Mouse (Mus musculus) E14TG2a.4 (cell line): ENCODE measurements around the gene Spopl.
A peak's percentile ranks its signal among the peaks of the same experiment; 100 is the strongest.
"Not testable (repeated sequence)": the region's sequence is repeated elsewhere in the genome, so short reads cannot be mapped to it uniquely, and the experiment has no call there.

ENCODE experiments used
- H3K27me3 ChIP-seq: 2 replicates; pipeline ENCODE4 v1.6.1; 2014; ENCODE audit warnings: low read length, control low read depth; ENCODE audit not compliant: insufficient read depth
- H3K36me3 ChIP-seq: 2 replicates; pipeline ENCODE4 v1.6.1; 2014; ENCODE audit warnings: low read length, control low read depth; ENCODE audit not compliant: insufficient read depth
- H3K4me1 ChIP-seq: replicated peaks from 2 replicates; pipeline ENCODE4 v1.6.1; 2014; ENCODE audit warnings: low read depth, low read length, control low read depth
- H3K4me3 ChIP-seq: replicated peaks from 2 replicates; pipeline ENCODE4 v1.5.1; 2014; ENCODE audit warnings: mild to moderate bottlenecking, low read length
- H3K9me3 ChIP-seq: 2 replicates; pipeline ENCODE4 v1.6.1; 2014; ENCODE audit warnings: low read length, control low read depth
- CTCF ChIP-seq: conservative IDR thresholded peaks from 2 replicates; pipeline ENCODE4 v1.5.1; 2014; ENCODE audit warnings: low read length
- NANOG ChIP-seq: IDR thresholded peaks from 2 replicates; pipeline ENCODE4 v1.6.1; 2014; ENCODE audit warnings: borderline replicate concordance, low read length, mixed read lengths
- POU5F1 ChIP-seq: IDR thresholded peaks from 2 replicates; pipeline ENCODE4 v1.6.1; 2014; ENCODE audit warnings: low read length, borderline replicate concordance

Spopl gene

DNA sequence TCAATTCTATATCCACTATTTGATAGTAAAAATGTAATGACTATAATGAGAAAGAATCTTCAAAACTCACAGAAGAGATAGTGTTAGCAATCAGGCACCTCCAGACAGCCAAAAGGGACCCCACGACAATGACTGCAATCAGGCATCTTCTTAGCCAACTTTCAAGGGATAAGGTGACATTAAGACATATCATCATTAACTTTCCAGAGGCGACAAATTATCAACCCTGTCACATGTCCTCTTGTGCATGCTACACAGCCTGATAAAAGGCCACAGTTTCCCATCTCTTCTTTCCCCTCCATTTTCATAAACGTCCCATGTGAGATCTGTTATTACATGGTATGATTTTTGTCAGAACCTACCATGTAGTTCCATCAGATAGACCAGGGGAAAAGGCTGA lies 9.0 kb downstream of the Spopl start:
- Histone ChIP-seq H3K36me3 (no peaks in the 10 kb centered on the region), H3K4me3 (no peak overlapping the region), H3K27me3 (no peaks in the 10 kb centered on the region), H3K9me3 (no peaks in the 10 kb centered on the region), H3K4me1 (no peaks in the 10 kb centered on the region; the same call in 1 of the 2 replicates)
- TF ChIP-seq NANOG: no peak
- no peak for TF ChIP-seq CTCF
- TF ChIP-seq POU5F1: no peak

DNA sequence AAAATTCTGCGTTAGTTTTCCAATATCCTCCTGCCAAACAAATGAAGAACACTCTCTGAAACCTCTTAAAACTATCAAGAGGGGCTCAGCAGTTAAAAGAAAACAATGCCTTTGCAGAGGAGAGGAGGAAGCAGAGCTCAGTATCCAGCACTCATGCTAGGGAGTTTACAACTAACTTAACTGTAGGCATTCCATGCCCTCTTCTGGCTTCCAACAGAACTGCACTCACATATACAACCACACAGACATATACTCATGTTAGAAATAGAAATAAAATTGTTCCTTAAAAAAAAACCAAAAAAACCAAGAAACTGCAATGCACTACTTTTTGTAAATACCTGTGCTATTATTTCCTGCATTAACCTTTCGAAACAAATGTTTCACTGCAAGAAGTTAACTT lies 12.7 kb downstream of the Spopl start:
- Histone ChIP-seq H3K36me3 (no peaks in the 10 kb centered on the region), H3K4me1 (no peaks in the 10 kb centered on the region), H3K27me3 (no peaks in the 10 kb centered on the region), H3K4me3 (no peak overlapping the region), H3K9me3 (no peaks in the 10 kb centered on the region)
- TF ChIP-seq POU5F1: no peak
- TF ChIP-seq CTCF: peak; percentile 69
- TF ChIP-seq NANOG: no peak

DNA sequence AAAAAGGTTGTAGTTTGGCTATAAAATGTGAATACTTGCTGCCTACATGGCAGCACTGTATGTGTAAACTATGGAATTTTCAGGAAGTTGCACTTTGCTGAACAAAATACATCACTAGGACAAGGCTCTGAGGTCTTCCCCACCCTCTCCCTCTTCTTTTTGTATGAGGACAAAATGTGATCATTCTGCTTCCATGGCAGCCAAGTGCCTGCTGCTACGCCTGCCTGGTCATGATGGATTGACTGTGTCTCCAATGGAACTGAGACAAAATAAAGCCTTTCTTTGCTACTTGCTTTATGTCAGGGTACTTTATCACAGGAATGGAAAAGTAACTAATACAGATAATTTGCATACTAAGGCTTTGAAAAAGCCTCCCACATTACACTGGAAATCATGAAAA lies 20.7 kb downstream of the Spopl start:
- no peaks in the 10 kb centered on the region for H3K4me1 ChIP-seq
- no peaks in the 10 kb centered on the region for H3K27me3 ChIP-seq
- TF ChIP-seq POU5F1 (no peak), NANOG (no peak), CTCF (no peak)
- no peaks in the 10 kb centered on the region for H3K36me3 ChIP-seq
- H3K9me3 ChIP-seq: no peaks in the 10 kb centered on the region
- H3K4me3 ChIP-seq: no peak overlapping the region

DNA sequence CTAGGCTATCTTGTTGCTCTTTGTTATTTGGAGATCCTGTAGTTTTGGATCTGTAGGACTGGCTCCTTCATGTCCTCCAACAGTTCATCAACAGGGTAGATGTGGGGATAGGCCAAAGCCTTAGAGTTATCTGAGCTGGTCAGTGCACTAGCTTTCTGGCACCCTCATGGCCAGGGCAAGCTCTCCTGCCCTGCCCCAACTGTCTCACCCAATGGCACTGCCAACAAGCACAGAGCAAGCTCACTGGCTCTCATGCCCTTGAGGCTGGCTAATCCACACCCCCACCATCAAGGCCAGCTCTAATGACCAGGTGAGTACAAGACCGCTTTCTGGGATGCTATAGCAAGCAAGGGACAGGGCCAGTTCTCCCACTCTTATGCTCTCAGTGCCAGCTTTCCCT lies 24.7 kb downstream of the Spopl start:
- H3K4me1 ChIP-seq: no peaks in the 10 kb centered on the region
- no peaks in the 10 kb centered on the region for H3K9me3 ChIP-seq
- no peak for TF ChIP-seq CTCF
- no peak for TF ChIP-seq POU5F1
- TF ChIP-seq NANOG: no peak
- no peaks in the 10 kb centered on the region for H3K27me3 ChIP-seq
- no peak overlapping the region for H3K4me3 ChIP-seq
- H3K36me3 ChIP-seq: no peaks in the 10 kb centered on the region

DNA sequence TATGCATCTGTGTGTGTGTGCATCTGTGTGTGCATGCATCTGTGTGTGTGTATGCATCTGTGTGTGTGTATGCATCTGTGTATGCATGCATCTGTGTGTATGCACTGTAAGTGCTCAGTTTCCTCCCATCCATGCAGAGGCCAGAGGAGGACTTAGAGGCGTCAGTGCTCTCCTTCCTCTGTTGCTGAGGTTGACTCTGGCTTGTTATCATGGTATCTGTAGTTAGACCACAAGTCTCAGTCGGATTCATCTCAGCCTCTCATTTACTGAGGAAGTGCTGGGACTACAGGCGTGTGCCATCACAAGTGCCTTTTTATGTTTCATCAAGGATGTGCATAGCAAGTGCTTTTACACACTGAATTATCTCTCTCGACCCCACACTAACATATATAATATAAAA lies 31.9 kb downstream of the Spopl start:
- Histone ChIP-seq H3K4me3 (no peak overlapping the region), H3K4me1 (no peaks in the 10 kb centered on the region), H3K9me3 (no peaks in the 10 kb centered on the region), H3K36me3 (peaks cover 4% of the 10 kb centered on the region), H3K27me3 (no peaks in the 10 kb centered on the region)
- TF ChIP-seq POU5F1 (no peak), CTCF (no peak), NANOG (no peak)

DNA sequence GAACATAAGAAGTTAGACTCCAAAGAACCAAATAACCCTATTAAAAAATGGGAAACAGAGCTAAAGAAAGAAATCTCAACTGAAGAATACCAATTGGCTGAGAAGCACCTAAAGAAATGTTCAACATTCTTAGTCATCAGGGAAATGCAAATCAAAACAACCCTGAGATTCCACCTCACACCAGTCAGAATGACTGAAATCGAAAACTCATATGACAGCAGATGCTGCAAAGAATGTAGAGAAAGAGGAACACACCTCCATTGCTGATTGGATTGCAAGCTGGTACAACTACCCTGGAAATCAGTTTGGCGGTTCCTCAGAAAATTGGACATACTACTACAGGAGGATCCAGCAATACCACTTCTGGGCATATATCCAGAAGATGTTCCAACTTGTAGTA lies 44.2 kb downstream of the Spopl start:
- Histone ChIP-seq H3K9me3 (peaks cover 11% of the 10 kb centered on the region), H3K36me3 (peaks cover 29% of the 10 kb centered on the region)
- H3K27me3 ChIP-seq, H3K4me3 ChIP-seq, H3K4me1 ChIP-seq: not testable (repeated sequence)

DNA sequence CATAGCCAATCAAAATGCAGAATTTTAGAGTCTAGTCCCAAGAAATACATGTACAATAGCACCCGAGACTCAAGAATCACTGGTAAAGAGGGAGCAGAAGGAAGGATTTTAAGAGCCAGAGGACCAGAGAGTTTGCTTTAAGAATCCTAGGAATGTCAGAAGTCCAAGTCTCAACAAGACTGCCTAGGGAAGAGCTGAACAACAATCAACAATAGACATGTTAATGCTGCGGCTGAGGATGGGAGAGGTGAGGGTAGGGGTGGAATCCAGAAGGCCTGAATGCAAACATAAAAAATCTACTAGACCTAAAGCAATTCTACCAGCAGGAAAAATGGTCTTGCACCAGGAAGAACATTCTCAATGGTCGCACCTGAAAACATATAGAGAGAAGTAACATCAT lies 66.8 kb downstream of the Spopl start:
- peaks cover 6% of the 10 kb centered on the region for H3K4me1 ChIP-seq
- H3K4me3 ChIP-seq: no peak overlapping the region
- TF ChIP-seq NANOG (no peak), CTCF (no peak), POU5F1 (no peak)
- H3K27me3 ChIP-seq: no peaks in the 10 kb centered on the region
- peaks cover 5% of the 10 kb centered on the region; the same call in 1 of the 2 replicates for H3K36me3 ChIP-seq
- H3K9me3 ChIP-seq: peaks cover 30% of the 10 kb centered on the region

DNA sequence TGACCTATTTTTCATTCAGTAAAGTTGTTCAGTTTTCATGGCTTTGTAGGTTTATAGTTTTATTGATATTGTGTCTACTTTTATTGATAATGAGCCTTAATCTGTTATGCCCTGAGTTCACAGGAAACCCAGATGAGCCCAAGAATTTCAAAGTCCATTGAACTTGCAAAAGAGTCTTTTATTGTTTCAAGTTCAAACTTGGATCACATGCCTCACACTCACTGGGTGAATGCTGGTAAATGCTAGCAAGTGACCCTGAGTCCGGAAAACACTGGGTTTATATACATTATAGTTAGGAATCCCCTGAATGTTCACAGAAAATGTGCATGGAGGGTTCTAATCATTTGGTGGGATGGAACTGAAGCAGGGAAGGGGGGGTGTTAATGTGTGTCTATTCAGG lies 90.2 kb downstream of the Spopl start:
- Histone ChIP-seq H3K4me1 (no peaks in the 10 kb centered on the region), H3K27me3 (no peaks in the 10 kb centered on the region), H3K4me3 (no peak overlapping the region), H3K9me3 (no peaks in the 10 kb centered on the region), H3K36me3 (no peaks in the 10 kb centered on the region)
- TF ChIP-seq POU5F1: no peak
- no peak for TF ChIP-seq NANOG
- TF ChIP-seq CTCF: no peak

DNA sequence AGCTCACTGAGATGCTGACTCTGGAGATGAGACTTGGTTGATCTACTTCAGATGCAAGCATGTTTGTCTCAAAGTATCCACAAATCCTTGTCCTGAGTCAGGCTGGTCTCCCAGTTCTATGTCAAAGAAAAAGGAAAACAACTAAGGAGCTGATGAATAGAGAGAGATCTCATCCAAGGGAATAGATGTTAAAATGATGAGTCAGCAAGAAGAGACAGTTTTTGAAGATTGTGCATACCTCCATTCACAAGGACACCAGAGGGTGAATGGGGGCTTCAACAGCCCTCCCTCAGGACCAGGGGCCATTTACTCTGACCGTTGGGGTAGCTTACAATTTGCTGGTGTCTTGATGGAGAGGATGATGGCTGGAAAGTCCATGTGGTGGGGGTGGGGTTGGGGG lies 104.4 kb downstream of the Spopl start:
- H3K36me3 ChIP-seq: no peaks in the 10 kb centered on the region
- no peaks in the 10 kb centered on the region for H3K4me1 ChIP-seq
- no peak overlapping the region for H3K4me3 ChIP-seq
- H3K9me3 ChIP-seq: no peaks in the 10 kb centered on the region
- no peaks in the 10 kb centered on the region for H3K27me3 ChIP-seq
- no peak for TF ChIP-seq NANOG
- TF ChIP-seq POU5F1: no peak
- no peak for TF ChIP-seq CTCF
